Comparison of ENCODE assay signal across 8 mouse cellular contexts in the genomic region with DNA sequence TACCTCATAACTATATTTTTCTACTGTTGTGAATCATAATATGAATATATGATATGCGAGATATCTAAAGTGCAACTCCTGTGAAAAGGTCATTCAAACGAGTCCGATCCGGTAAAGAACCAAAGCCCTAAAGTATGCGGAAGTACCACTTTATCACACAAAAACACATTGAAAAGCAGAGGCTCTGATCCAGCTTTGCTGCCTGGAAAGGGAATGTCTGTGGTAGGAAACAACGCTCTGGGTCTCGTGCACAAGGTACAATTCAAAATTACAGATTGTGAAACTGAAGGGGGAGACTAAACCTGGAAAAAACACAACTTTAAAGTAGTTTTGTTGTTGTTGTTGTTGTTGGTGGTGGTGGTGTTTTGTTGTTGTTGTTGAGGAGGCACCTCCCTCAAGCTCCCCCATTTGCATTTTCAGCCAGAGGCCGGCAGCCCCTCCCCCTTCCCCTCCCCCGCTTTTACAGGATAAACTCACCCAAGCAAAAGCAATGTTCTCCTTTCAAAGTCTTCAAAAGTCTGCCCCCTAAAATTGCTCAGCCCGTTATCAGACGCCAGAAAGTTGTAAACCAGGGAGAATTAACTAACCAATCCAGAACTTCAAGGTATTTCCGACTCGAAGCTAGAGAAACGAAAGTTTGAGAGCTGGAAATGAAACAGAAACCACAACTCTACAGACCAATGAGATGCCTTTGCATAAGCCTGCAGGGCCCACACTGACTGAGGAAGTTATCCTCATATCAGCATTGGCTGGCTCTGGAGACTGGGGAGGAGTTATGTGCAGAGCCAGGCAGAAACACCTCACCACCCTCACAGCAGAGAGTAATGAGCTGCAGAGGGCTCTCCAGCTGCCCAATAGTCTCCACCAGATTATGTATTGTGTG. TPM values are rescaled to one million over a fixed set of nuclear protein-coding genes. Genes with fewer than 3 reads are reported as not detected.
DNase-seq lines count a peak whose midpoint lies in the region; ATAC-seq and TF ChIP-seq lines count a peak whose summit lies in the region.

Gene Trim12c, minus strand, starts transcription at position 646 of the 883 bp plus-strand sequence.

- H3K27me3 ChIP-seq in embryonic facial prominence, embryonic 14.5 days (replicated peaks; ENCODE audit: control insufficient read depth, insufficient read depth, low read length) = no peaks in the 10 kb centered on the region
- no peaks in the 10 kb centered on the region for H3K27me3 ChIP-seq in heart, embryonic 11.5 days (ENCODE audit: control insufficient read depth, insufficient read depth, low read length)
- H3K27me3 ChIP-seq in kidney, embryonic 14.5 days (ENCODE audit: control insufficient read depth, insufficient read depth, low read length) = no peaks in the 10 kb centered on the region
- no peaks in the 10 kb centered on the region for H3K27me3 ChIP-seq in liver, postnatal 0 days (ENCODE audit: insufficient read depth, low read length)
- no peaks in the 10 kb centered on the region for H3K27me3 ChIP-seq in neural tube, embryonic 12.5 days (replicated peaks)

- WGBS in embryonic facial prominence, embryonic 14.5 days = 4% methylated on average over 14 of the region's 14 CpGs
- WGBS in heart, embryonic 11.5 days (ENCODE audit: insufficient replicate concordance) = 3% methylated on average over 14 of the region's 14 CpGs
- WGBS in kidney, embryonic 14.5 days = 5% methylated on average over 14 of the region's 14 CpGs
- 4% methylated on average over 14 of the region's 14 CpGs for WGBS in liver, postnatal 0 days (ENCODE audit: insufficient replicate concordance)
- WGBS in neural tube, embryonic 12.5 days = 10% methylated on average over 14 of the region's 14 CpGs

- peak within 1 kb of the TSS; percentile 48 for H3K27ac ChIP-seq in embryonic facial prominence, embryonic 14.5 days (replicated peaks; ENCODE audit: low read depth, low read length)
- peak within 1 kb of the TSS; percentile 71 for H3K27ac ChIP-seq in heart, embryonic 11.5 days (ENCODE audit: low read depth, low read length)
- peak within 1 kb of the TSS; percentile 37; the same call in 1 of the 2 replicates for H3K27ac ChIP-seq in kidney, embryonic 14.5 days (ENCODE audit: low read depth, low read length)
- H3K27ac ChIP-seq in liver, postnatal 0 days (ENCODE audit: low read depth) = peak within 1 kb of the TSS; percentile 91
- H3K27ac ChIP-seq in neural tube, embryonic 12.5 days = no peak within 1 kb of the TSS

- DNase-seq in right cerebral cortex, adult 18-20 months = peak; percentile 4
- no peak for DNase-seq in right cerebral cortex, postnatal 25 days
- peak; percentile 94 for DNase-seq in embryonic facial prominence, embryonic 14.5 days (ENCODE audit: low spot score)
- peak; percentile 81 for DNase-seq in liver, postnatal 0 days
- DNase-seq in thymus, adult 18-20 months = peak; percentile 63 to 79

- H3K4me1 ChIP-seq in embryonic facial prominence, embryonic 14.5 days (ENCODE audit: control insufficient read depth, insufficient read depth, low read length) = no peaks in the 10 kb centered on the region
- H3K4me1 ChIP-seq in heart, embryonic 11.5 days (ENCODE audit: control insufficient read depth, insufficient read depth, low read length) = no peaks in the 10 kb centered on the region; the same call in 1 of the 2 replicates
- H3K4me1 ChIP-seq in kidney, embryonic 14.5 days (ENCODE audit: control insufficient read depth, insufficient read depth, low read length) = no peaks in the 10 kb centered on the region
- H3K4me1 ChIP-seq in liver, postnatal 0 days (ENCODE audit: insufficient read depth) = peaks cover 8% of the 10 kb centered on the region
- no peaks in the 10 kb centered on the region for H3K4me1 ChIP-seq in neural tube, embryonic 12.5 days

- no peak for TF ChIP-seq EP300 in liver, postnatal 0 days (IDR thresholded peaks at IDR 0.05; ENCODE audit: low read depth)

- H3K9me3 ChIP-seq in embryonic facial prominence, embryonic 14.5 days (ENCODE audit: control insufficient read depth, low read length) = no peaks in the 10 kb centered on the region
- no peaks in the 10 kb centered on the region for H3K9me3 ChIP-seq in heart, embryonic 11.5 days (replicated peaks; ENCODE audit: control insufficient read depth, low read length)
- no peaks in the 10 kb centered on the region for H3K9me3 ChIP-seq in kidney, embryonic 14.5 days (ENCODE audit: control insufficient read depth, low read length)
- no peaks in the 10 kb centered on the region for H3K9me3 ChIP-seq in liver, postnatal 0 days (ENCODE audit: low read length)
- H3K9me3 ChIP-seq in neural tube, embryonic 12.5 days = no peaks in the 10 kb centered on the region

- peak; percentile 4; the same call in 1 of the 2 replicates for TF ChIP-seq CTCF in liver, postnatal 0 days (IDR thresholded peaks at IDR 0.05; ENCODE audit: low read depth)

- ATAC-seq in embryonic facial prominence, embryonic 14.5 days (ENCODE audit: low read depth) = peak; percentile 100
- peak; percentile 99 for ATAC-seq in heart, embryonic 11.5 days (replicated peaks; ENCODE audit: insufficient number of reproducible peaks, low FRiP score, low TSS enrichment)
- peak; percentile 100 for ATAC-seq in kidney, embryonic 14.5 days (ENCODE audit: low FRiP score, low TSS enrichment)
- ATAC-seq in liver, postnatal 0 days = peak; percentile 100
- peak; percentile 95 for ATAC-seq in neural tube, embryonic 12.5 days (ENCODE audit: low FRiP score, low read depth)

- H3K4me3 ChIP-seq in embryonic facial prominence, embryonic 14.5 days (ENCODE audit: low read depth, low read length) = peak within 1 kb of the TSS; percentile 37
- peak within 1 kb of the TSS; percentile 54 for H3K4me3 ChIP-seq in heart, embryonic 11.5 days (ENCODE audit: low read depth, low read length)
- peak within 1 kb of the TSS; percentile 43 for H3K4me3 ChIP-seq in kidney, embryonic 14.5 days (ENCODE audit: low read length)
- peak within 1 kb of the TSS; percentile 56 for H3K4me3 ChIP-seq in liver, postnatal 0 days (ENCODE audit: low read depth, low read length)
- H3K4me3 ChIP-seq in neural tube, embryonic 12.5 days = peak within 1 kb of the TSS; percentile 21; the same call in 1 of the 2 replicates

- H3K36me3 ChIP-seq in embryonic facial prominence, embryonic 14.5 days (ENCODE audit: control insufficient read depth, insufficient read depth, low read length) = no peaks in the 10 kb centered on the region
- no peaks in the 10 kb centered on the region for H3K36me3 ChIP-seq in heart, embryonic 11.5 days (ENCODE audit: control insufficient read depth, insufficient read depth, low read length)
- H3K36me3 ChIP-seq in kidney, embryonic 14.5 days (ENCODE audit: control insufficient read depth, insufficient read depth, low read length) = no peaks in the 10 kb centered on the region
- H3K36me3 ChIP-seq in liver, postnatal 0 days (replicated peaks; ENCODE audit: insufficient read depth, low read length) = no peaks in the 10 kb centered on the region
- no peaks in the 10 kb centered on the region for H3K36me3 ChIP-seq in neural tube, embryonic 12.5 days

- peak within 1 kb of the TSS; percentile 58 for H3K4me2 ChIP-seq in embryonic facial prominence, embryonic 14.5 days (ENCODE audit: low read depth, low read length)
- peak within 1 kb of the TSS; percentile 70 for H3K4me2 ChIP-seq in heart, embryonic 11.5 days
- peak within 1 kb of the TSS; percentile 50 for H3K4me2 ChIP-seq in kidney, embryonic 14.5 days (replicated peaks; ENCODE audit: low read depth, low read length)
- H3K4me2 ChIP-seq in liver, postnatal 0 days (ENCODE audit: low read depth, low read length) = peak within 1 kb of the TSS; percentile 74
- H3K4me2 ChIP-seq in neural tube, embryonic 12.5 days (replicated peaks) = peak within 1 kb of the TSS; percentile 49

- H3K9ac ChIP-seq in embryonic facial prominence, embryonic 14.5 days (ENCODE audit: low read depth, low read length) = peak within 1 kb of the TSS; percentile 54
- H3K9ac ChIP-seq in heart, embryonic 11.5 days (ENCODE audit: low read depth, low read length) = peak within 1 kb of the TSS; percentile 54; the same call in 1 of the 2 replicates
- H3K9ac ChIP-seq in kidney, embryonic 14.5 days (ENCODE audit: low read depth, low read length) = peak within 1 kb of the TSS; percentile 34; the same call in 1 of the 2 replicates
- H3K9ac ChIP-seq in liver, postnatal 0 days (replicated peaks) = peak within 1 kb of the TSS; percentile 72
- H3K9ac ChIP-seq in neural tube, embryonic 12.5 days = no peak within 1 kb of the TSS

RNA-seq across cellular contexts. Expression of gene Trim12c, which starts in this region (rescaled TPM):
- polyA plus RNA-seq in embryonic facial prominence, embryonic 14.5 days (2014; fragmentation: Nextera tagmentation; extraction: Ambion mirVana) = 2.1 and 2.2 TPM in 2 replicates
- polyA plus RNA-seq in heart, embryonic 11.5 days (2014; fragmentation: Nextera tagmentation; extraction: Ambion mirVana) = 1.6 and 2.8 TPM in 2 replicates
- 2.0 and 2.8 TPM in 2 replicates for polyA plus RNA-seq in kidney, embryonic 14.5 days (2014; fragmentation: Nextera tagmentation; extraction: Ambion mirVana)
- polyA plus RNA-seq in liver, postnatal 0 days (2015; fragmentation: Nextera tagmentation; extraction: Ambion mirVana) = 1.8 and 1.9 TPM in 2 replicates
- 0.88 and 1.1 TPM in 2 replicates for polyA plus RNA-seq in neural tube, embryonic 12.5 days (2016; fragmentation: Nextera tagmentation; extraction: Ambion mirVana)
